Mouse (Mus musculus) ES-E14 (cell line): ENCODE data around the gene Tmem108.

Source experiments
- MAFK ChIP-seq: IDR thresholded peaks from 2 replicates; pipeline ENCODE4 v1.6.1; 2014; ENCODE audit warnings: mild to moderate bottlenecking, low read depth, low read length, inconsistent platforms; ENCODE audit not compliant: insufficient read depth
- ZC3H11A ChIP-seq: IDR thresholded peaks from 2 replicates; pipeline ENCODE4 v1.6.1; 2012; ENCODE audit warnings: low read depth, mild to moderate bottlenecking, inconsistent platforms, low read length, borderline replicate concordance
- ZNF384 ChIP-seq: IDR thresholded peaks from 2 replicates; pipeline ENCODE4 v1.6.1; 2012; ENCODE audit warnings: low read depth, low read length, inconsistent platforms

DNA sequence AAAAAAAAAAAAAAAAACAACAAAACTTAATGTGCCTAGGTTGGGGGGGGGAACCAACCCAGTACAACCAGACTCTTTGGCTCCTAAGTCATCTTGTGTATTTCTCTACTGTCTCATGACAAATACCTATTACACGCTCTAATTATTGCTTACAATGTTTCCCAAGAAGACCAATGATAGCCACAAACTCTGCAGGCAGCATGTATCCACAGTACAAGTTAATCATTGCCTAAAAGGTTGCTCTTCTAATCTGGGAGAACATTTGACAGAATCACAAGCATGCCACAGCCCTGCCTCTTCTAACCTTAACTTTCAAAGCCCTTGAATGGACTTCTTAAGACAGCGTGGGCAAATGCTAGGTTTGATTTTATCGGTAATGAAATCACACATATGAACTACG lies 88.8 kb downstream of the Tmem108 start:
- no peak for TF ChIP-seq ZC3H11A
- no peak for TF ChIP-seq ZNF384
- TF ChIP-seq MAFK = no peak
